Mouse (Mus musculus) G1E (cell line): ENCODE measurements around the gene Fbn1.

Source experiments
- CTCF ChIP-seq: IDR thresholded peaks from 2 replicates; pipeline ENCODE4 v1.5.1; 2012; ENCODE audit warnings: low read depth, low read length, inconsistent platforms, mixed read lengths
- GATA1 ChIP-seq: IDR thresholded peaks from 2 replicates; pipeline ENCODE4 v1.6.1; 2012; ENCODE audit warnings: borderline replicate concordance, low read length, inconsistent platforms, mixed read lengths
- POLR2AphosphoS5 ChIP-seq: IDR thresholded peaks from 2 replicates; pipeline ENCODE4 v1.6.1; 2012; ENCODE audit warnings: low read depth, low read length, inconsistent platforms; ENCODE audit not compliant: insufficient replicate concordance
- TAL1 ChIP-seq: conservative IDR thresholded peaks from 2 replicates; pipeline ENCODE4 v1.6.1; 2012; ENCODE audit warnings: low read depth, low read length, inconsistent platforms, mixed read lengths

DNA sequence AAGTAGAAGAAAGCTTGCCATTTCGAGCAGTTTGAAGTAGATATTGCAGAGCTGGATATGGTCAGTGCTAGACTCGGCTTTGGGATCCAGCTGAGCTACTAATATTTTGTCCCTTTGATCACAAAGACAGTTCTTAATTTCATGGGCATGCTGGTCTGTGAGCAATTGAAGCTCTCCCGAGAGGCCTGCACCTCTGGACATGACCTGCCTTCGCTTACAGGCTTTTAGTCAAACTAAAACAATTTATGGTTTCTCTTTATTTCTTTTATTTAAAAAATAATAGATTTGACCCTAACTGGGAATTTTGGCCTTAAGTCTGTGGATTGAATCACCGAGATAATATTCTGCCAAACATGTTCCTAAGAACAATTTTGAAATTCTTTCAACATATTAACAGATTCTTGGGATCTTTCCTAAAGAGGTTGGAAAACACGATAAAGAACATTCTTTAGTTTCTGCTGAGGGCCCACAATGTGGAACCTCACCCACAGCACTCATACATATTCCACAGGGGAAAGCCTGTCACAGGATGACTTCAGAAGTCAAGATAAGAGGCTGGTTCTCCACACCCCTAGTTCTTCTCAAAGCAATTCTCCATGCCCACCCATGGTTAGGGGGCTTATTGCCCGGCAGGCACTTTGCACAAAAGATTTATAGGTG is 125.0 kb downstream of the Fbn1 start:
- TF ChIP-seq CTCF: no peak
- no peak for TF ChIP-seq POLR2AphosphoS5
- no peak for TF ChIP-seq GATA1
- no peak for TF ChIP-seq TAL1
